Mouse (Mus musculus): ENCODE results near the gene U2af2.
"Not testable (repeated sequence)": the region's sequence is repeated elsewhere in the genome, so short reads cannot be mapped to it uniquely, and the experiment has no call there.

GRCm38 (mm10) chr7:5079365-5080009, 17.5 kb downstream of the U2af2 start:
- TF ChIP-seq ZNF384 (IDR thresholded peaks at IDR 0.05; ENCODE audit: low read depth, low read length); CHD2 (IDR thresholded peaks at IDR 0.05; ENCODE audit: low read depth, low read length); ZC3H11A (IDR thresholded peaks at IDR 0.05; ENCODE audit: borderline replicate concordance, low read depth, low read length): not testable (repeated sequence)

Data from ES-E14 (cell line).